Mouse (Mus musculus) cerebellum, adult 18-20 months (tissue): ENCODE results near the gene Synj2.

Source experiments
- DNase-seq, 2 experiments: peaks; one replicate each; pipeline ENCODE4 v3.0.0; 2021

The Synj2 gene

GRCm38 (mm10) chr17:6066021-6066420, 124.9 kb downstream of the Synj2 start:
- DNase-seq = no peak

GRCm38 (mm10) chr17:6067613-6068012, 126.5 kb downstream of the Synj2 start:
- no peak for DNase-seq

GRCm38 (mm10) chr17:6069866-6070265, 128.8 kb downstream of the Synj2 start:
- no peak for DNase-seq

- DNase-seq = no peak
Observed at GRCm38 (mm10) chr17:6073405-6073804, 132.3 kb downstream of the Synj2 start.

GRCm38 (mm10) chr17:6079287-6080122, 138.4 kb downstream of the Synj2 start, which contains the start of the genes Serac1 and Gtf2h5:
TSS of gene Serac1 (minus strand) at chr17:6079741.
TSS of gene Gtf2h5 (plus strand) at chr17:6079786.
- DNase-seq = peak; percentile 98 to 99

GRCm38 (mm10) chr17:6083323-6083890, 142.3 kb downstream of the Synj2 start:
- DNase-seq = no peak

- no peak for DNase-seq
Observed at GRCm38 (mm10) chr17:6091604-6092003, 150.5 kb downstream of the Synj2 start.
